Mouse (Mus musculus) layer of hippocampus, adult 18-20 months (tissue): ENCODE results near the gene Gm49368. TPM values are rescaled to one million over a fixed set of nuclear protein-coding genes. Genes with fewer than 3 reads are reported as not detected.

ENCODE experiments used
- DNase-seq, 2 experiments: peaks; one replicate each; pipeline ENCODE4 v3.0.0; 2022; ENCODE audit warnings: low spot score in 2 of 2
- total RNA-seq, 2 experiments: library from RNA; stranded (reverse); gene quantifications; 2 replicates each; pipeline ENCODE4 v1.2.3; 2021

Gm49368 gene
- total RNA-seq, 2 experiments from 2014 or later: 0.25 TPM; not detected in 1

DNA sequence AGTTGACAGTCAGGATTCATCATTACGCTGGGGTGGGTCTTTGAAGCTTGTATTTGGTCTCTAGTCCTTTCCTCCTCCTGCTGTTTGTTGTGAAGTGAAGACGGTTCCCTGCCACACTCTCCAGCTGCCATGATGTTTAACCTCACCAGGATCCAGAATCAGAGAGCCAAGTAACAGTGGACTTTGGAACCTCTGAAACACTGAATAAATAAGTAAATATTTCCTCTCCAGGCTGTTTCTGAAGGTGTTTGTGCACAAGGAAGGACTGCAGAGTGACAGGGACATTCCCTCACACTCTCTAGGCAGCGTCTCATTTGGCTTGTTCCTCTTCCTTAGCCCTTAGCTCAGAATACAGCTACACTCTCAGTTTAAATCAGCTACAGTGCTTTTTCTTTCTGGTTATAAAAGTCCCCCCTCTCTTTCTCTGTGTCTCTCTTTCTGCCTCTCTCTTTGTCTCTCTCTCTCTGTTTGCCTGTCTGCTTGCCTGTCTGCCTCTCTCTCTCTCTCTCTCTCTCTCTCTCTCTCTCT, 5.5 kb upstream of the Gm49368 start:
- no peak for DNase-seq

DNA sequence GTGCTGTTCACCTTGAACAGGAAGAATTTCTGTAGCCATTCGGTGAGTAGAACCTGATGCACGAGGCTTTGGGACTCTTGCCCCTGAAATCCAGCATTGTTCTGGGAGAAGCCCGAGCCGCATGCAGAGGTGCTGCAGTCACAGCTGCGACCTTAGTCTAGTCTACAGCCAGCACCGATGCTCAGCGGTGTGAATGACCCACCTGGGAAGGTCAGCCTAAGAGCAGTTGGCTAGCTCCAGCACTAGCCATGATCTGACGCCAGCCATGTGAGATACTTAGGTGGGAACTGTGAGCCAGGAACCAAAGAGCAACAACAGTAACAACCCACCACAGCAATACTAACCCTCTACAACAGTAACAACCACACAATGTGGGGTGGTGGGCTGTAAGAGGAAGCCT, 4.6 kb upstream of the Gm49368 start:
- no peak for DNase-seq

DNA sequence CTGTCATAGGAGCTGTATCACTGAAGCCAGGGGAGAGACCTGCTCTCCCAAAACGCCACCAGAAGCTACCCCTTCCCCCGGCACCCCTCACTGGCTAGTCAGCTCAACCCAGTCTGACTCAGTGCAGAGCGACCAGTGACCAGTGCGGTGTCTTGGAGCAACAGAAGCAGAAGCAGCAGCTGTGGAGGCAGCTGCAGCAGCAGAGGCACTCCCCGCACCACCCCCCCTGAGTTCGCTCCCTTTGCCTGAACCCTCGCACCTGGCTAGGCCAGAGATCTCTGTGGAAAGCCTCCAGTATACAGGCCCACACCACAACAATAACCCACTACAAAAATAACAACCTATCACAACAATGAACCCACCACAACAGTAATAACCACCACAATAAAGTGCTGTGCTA, 3.9 kb upstream of the Gm49368 start:
- no peak for DNase-seq

DNA sequence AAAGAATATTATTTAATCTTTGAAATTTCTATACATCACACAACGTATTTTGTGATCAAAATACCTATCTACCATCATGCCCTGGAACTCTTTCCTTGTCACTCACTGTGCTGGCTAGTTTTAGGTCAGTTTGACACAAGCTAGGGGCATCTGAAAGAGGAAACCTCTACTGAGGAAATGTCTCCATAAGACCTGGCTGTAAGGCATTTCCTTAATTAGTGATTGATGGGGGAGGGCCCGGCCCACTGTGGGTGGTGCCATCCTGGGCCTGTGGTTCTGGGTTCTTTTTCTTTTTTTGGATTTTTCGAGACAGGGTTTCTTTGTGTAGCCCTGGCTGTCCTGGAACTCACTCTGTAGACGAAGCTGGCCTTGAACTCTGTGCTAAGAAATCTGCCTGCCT, 3.4 kb upstream of the Gm49368 start:
- no peak for DNase-seq

DNA sequence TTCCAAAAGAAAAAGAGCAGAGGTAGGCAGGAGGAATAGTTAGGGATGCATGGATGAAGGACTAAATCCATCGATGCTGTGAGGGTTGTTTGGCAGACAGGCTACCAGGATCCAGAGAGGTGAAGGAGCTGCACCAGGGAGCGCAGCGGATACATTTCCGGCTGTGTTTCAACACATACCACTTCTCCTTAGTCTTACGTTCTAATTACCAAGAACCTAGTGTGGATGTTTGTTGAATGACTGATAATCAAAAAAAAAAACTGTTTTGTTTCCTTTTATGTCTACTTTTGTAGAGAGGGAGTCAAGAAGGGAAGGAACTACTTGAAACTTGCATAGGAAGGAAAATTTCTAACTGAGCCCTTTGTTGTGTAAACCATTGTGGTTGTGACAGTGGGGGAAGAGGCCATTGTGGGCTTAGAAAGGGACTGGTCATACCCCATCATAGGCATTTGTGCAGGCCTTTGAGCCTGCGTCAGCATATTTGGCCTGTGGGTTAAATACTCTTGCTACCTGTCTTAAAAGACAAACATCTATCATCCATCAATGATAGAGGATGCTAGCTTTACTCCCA, 813 bp downstream of the Gm49368 start:
- DNase-seq: no peak

DNA sequence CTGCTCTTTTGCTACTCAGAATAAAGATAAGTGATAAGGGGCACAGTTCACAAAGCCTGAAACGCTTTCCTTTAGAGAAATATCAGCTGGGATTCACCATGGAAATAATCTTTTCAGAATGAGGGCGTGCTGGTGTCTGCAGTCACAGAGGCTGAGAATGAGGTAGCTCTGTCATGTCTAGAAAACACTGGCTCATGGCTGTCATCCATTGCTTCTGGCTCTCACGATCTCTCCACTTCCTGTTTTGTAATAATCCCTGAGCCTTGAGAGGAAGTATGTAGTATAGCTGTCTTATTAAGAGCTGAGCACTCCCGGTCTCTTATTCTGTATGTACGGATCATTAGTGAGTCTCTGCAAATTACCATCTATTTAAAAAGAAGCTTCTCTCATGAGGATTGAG, 3.1 kb downstream of the Gm49368 start:
- no peak for DNase-seq

DNA sequence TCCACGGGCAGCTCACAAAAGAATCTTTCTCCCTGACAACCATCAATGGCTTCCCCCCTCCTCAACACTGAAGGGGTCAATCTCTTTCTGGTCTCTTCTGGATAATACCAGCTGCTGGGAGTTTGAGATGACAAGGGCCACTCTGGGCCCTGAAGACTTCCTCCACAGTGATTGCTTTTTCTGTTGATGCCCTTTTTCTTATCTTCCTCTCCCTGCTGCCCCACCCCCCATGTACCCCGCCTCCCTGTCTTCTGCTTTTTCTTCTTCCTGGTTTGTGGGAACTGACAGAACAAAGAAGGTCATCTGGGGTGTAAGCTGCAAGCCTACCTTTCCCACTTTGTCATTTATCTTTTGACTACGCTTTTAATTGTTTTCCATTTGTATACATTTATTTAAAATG, 5.4 kb downstream of the Gm49368 start:
- no peak for DNase-seq

DNA sequence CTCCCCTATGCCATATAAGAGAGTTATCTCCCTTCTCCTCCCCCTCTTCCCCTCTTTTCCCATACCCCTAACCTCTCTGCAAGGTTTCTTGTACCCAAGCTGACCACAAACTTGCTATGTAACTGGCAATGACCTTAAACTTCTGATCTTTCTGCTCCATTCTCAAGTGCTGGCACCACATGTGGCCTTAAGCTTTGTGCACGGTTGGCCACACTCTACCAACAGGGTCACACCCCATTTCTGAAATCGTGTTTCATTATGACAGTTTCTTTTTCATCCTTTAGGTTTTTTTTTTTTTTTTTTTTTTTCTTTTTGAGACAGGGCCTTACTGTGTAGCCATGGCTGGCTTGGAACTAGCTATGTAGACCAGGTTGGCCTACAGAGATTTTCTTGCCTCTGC, 7.4 kb downstream of the Gm49368 start:
- DNase-seq: no peak

DNA sequence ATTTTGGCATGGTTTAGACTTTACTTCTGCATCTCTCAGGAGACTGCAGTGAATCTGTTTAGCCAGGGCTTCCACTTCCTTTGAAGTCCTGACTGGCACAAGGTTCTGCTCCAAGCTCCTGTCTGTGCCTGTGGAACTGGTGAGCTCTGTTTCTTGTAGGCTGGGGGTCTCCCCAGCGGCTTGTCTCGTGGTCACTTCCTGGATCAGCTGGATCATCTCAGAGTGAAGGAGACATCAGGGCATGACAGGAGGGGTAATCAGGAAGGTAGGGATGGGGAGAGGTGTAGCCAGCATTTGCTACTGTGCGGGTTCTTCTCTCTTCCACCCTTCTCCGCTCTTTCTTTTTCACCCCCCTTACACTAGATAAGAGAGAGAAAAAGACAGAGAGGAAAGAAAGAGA, 9.3 kb downstream of the Gm49368 start:
- no peak for DNase-seq

DNA sequence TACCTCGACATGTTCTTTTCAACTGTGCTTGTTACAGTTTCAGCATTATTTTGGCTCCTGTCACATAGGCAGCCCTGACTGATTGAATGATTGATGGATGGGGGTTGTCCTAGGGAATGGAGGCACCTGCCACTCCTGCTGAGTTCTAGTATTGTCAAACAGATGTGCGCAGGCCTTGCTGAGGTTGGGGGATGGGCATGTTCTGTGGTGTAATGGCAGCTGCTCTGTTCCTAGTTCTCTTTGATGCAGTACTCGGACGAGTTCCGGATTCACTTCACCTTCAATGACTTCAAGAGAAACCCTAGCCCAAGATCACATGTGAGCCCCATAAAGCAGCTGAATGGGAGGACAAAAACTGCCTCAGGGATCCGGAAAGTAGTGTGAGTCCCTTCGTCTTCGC, 17.5 kb downstream of the Gm49368 start:
- DNase-seq: no peak

DNA sequence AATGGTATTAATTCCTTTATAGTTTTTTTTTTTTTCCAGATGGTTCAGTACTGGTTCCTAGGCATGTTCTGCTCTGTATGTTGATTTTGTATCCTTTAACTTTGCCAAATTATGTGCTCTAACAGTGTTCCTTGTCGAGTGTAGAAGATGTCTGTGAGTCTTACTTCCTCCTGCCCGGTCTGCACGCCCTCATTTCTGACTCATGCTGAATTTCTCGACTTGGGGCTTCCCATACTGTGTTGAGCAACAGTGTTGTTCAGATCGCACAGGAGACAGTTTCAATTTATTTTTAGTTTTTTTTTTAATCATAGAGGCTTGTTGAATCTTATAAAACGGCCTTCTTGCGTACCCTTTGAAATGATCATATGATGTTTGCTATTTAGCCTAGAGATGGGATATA, 26.7 kb downstream of the Gm49368 start:
- no peak for DNase-seq

DNA sequence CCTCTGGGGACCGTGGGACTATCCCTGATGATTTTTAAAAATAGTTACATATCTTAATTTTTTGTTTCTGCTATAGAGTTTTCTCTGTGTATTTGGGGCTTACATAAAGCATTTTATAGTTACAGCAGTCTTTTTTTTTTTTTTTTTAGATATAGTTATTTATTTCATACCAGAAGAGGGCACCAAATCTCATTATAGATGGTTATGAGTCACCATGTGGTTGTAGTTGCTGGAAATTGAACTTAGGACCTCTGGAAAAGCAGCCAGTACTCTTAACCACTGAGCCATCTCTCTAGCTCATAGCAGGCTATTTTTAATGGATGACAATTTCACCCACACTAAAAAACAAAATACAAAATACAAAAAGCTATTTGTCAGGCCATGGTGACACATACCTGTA, 35.7 kb downstream of the Gm49368 start:
- DNase-seq: no peak

DNA sequence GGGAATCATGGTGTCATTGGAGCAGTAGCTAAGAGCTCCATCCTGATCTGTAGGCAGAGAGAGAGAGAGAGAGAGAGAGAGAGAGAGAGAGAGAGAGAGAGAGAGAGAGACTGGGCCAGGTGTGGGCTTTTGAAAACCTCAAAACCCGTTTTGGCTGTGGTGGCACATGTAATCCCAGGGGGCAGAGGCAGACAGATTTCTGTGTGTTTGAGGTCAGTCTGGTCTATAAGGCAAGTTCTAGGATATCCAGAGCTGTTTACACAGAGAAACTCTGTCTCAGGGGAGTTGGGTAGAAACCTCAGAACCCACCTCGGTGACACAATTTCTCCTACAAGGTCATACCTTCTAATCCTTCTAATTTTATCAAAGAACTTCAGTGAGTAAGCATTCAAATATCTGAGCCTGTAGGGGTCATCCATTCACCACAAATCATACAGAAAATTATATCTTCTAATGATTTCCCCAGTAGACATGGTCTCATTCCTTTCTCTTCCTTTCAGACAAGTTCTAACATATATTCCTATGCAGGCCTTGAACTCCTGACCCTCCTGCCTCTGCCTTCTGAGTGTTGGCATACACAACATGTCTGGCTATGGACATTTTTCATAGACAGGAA, 38.4 kb downstream of the Gm49368 start:
- no peak for DNase-seq

DNA sequence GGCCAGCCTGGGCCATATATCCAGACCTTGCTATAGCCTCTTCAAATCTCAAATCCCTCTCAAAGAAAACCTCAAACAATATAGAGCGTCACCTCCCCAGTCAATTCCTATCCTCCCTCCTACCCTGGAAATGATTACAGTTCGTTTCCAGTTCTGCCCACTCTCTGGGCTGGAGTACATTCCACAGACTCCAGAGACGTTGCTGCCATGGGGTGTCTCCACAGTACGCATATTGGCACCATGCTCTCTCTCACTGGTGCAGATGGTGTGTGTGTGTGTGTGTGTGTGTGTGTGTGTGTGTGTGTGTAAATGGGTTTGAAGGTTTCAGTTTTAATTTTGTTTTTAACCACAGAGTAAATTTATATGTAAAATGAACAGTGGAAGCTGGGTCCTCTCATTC, 42.8 kb downstream of the Gm49368 start:
- peak; percentile 30 to 81 for DNase-seq

DNA sequence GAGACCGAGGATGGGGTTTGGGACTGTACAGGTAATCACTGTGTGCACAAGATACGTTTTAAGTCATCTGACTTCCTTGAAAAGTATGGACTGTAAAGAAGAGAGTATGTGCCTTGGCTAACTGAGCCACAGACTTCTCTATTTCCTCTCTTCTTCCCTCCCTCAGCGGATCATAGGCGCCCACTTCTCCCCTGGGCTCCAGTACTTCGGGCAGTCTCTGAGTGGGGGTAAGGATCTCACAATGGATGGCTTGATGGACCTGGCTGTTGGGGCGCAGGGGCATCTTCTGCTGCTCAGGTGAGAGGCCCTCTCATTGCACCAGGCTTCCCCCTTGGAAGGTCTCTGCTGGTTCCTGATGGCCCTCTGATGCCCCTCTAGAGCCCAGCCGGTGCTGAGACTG, 45.0 kb downstream of the Gm49368 start:
- DNase-seq: no peak

DNA sequence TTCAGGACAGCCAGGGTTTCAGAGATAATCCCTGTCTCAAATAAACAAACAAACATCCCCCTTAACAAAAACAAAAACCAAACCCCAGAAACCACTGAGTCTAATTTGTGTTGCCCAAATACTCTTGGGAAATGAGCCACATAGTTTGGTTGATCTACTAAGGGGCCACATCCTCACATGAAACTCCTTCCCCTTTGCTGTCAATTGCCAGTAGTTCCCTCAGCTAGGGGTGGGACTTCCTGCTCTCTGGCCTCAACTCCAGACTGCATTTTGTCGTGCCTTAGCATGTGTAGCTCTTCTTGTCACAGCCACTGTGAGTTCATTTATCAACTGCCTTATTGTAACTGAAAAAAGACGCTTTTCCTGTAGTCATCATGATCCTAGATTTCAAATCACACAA, 47.8 kb downstream of the Gm49368 start:
- no peak for DNase-seq

DNA sequence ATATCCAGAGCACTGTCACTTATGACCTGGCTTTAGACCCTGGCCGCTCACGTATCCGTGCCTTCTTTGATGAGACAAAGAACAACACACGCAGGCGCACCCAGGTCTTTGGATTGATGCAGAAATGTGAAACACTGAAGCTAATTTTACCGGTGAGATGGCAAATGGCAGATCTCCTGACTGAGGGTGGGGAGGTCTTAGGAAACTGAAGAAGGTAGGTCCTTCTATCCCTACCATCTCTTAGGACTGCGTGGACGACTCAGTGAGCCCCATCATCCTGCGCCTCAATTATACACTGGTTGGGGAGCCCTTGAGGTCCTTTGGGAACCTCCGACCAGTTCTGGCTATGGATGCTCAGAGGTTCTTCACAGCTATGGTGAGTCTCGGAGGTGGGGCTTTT, 49.6 kb downstream of the Gm49368 start:
- DNase-seq: no peak

DNA sequence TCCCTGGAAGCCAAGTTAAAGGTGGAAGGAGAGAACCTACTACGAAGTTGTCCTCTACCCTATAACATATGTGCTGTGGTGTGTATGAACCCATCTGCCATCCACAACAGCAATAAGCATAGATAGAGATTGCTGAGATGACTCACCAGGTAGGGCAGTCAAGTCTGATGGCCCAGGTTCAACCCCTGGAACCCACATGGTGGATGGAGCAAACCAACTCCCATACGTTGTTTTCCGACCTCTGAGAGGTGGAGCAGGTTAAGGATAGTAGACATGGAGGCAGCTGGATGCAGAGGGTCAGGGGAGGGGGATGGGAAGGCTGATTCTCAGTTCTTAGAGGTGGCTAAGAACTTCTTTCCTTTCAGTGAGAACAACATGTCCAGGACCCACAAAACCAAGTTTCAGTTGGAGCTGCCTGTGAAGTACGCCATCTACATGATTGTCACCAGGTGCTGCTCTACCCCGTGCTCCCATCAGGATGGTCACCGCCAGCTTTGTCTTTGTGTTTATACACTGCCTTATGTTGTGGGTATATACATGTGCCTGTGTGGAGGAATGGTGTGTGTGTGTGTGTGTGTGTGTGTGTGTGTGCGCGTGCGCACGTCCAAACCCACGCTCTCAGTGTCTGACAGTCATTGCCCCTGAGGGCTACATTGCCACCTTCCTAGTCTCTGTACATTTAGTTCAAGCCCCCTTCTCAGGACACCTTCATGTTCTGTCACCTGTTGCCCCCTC, 52.1 kb downstream of the Gm49368 start:
- DNase-seq: no peak

DNA sequence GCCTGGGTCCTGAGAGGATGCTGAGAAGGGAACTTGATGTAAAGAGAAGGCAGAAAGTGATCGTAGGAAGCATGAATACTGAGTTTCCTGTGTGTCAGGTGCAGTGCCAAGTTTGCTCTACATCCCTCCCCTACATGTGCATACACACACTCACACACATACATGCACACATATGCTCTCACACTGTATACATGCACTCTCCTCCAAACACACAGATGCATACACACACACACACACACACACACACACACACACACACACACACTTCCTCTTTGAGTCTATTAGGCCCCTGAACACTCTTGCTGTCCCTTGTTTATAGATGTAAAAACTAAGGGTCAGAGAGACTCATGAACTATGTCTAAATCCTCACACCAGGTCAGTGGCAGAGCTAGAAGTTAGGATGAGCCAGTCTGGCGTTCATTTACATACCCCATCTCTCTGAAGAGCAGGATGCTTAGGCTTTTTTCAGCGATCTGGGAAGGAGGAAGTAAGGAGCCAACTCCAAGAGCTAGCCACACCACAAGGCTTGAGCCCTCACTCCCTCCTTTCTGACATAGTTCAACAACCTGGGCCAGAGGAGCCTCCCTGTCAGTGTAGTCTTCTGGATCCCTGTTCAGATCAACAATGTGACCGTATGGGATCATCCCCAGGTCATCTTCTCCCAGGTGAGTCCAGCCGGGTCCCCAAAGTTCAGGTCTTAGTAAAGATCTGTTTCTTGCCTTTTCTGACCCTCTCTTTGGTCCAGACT, 52.9 kb downstream of the Gm49368 start:
- no peak for DNase-seq

DNA sequence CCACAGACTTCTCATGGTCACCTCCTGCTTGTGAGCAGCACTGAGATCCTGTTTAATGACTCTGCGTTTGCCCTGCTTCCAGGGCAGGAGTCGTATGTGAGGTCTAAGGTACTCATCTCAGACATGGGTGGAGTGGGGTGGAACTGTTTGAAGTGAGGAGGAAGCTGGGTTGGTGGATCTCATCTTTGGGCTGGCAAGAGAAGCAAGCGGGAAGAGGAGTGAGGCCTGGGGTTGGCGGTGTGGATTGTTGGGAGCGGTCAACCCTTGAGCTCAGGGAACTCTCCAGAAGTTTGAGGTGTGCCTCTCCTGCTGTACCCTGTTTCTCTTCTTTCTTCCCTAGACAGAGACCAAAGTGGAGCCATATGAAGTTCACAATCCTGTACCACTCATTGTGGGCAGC, 53.9 kb downstream of the Gm49368 start:
- DNase-seq: no peak

DNA sequence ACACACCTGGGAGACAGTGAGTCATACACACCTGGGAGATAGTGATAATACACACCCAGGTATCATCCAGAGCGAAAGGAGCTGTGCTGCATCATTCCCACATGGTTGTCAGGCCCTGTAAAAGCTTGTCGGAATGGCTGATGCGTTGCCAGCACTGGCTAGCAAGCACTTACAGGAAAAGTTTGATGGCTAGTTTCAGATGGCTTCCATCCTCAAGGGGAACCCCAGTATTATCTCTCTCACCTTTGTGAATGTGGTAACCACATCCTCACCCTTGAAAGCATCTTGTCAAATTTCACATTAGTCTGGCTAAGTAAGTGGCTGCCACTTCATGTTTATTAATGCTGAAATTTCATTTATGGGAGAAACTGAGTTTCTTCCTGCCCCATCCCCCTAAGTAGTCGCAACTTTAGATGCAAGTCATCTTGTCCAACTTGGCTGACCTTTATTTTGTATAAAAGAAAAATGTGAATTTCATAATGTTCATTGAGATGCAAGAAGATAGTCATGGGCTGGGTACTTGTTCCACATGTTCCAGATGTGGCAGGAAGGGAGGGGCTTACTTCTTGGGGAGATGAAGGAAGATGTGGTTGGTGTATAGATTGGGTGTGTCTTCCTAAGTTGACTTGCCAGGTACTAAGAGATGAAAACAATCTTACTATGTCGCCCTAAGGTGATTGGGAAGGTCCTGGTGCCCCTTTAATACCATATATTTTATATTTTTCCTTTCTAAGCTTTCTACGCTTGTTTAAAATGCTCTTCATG, 57.4 kb downstream of the Gm49368 start:
- no peak for DNase-seq
